Mouse (Mus musculus) kidney, embryonic 16.5 days (tissue): ENCODE data around the gene Tshz2. TPM values are rescaled to one million over a fixed set of nuclear protein-coding genes. Genes with fewer than 3 reads are reported as not detected.
"Not testable (repeated sequence)": the region's sequence is repeated elsewhere in the genome, so short reads cannot be mapped to it uniquely, and the experiment has no call there.

Experiments
- ATAC-seq: fragments of 200-750 bp; cut with Nextera tagmentation; 2 replicates; pipeline ENCODE4 v1.8.0; 2017; ENCODE audit warnings: moderate TSS enrichment; ENCODE audit not compliant: low FRiP score, low TSS enrichment
- H3K27ac ChIP-seq: fragments of 300-500 bp; sonication (generic); 2 replicates; pipeline ENCODE4 v1.5.1; 2014; ENCODE audit warnings: low read length
- H3K27me3 ChIP-seq: fragments of 300-500 bp; sonication (generic); 2 replicates; pipeline ENCODE4 v1.6.1; 2014; ENCODE audit warnings: low read length, control low read depth, mixed read lengths; ENCODE audit not compliant: insufficient read depth
- H3K36me3 ChIP-seq: fragments of 300-500 bp; sonication (generic); 2 replicates; pipeline ENCODE4 v1.6.1; 2014; ENCODE audit warnings: low read length, control low read depth, mixed read lengths; ENCODE audit not compliant: insufficient read depth
- H3K4me1 ChIP-seq: fragments of 300-500 bp; sonication (generic); 2 replicates; pipeline ENCODE4 v1.6.1; 2014; ENCODE audit warnings: low read length, control low read depth, mixed read lengths; ENCODE audit not compliant: insufficient read depth
- H3K4me2 ChIP-seq: fragments of 300-500 bp; sonication (generic); replicated peaks from 2 replicates; pipeline ENCODE4 v1.6.1; 2014; ENCODE audit warnings: low read depth, low read length
- H3K4me3 ChIP-seq: fragments of 300-500 bp; sonication (generic); 2 replicates; pipeline ENCODE4 v1.5.1; 2014; ENCODE audit warnings: mild to moderate bottlenecking, low read length
- H3K9ac ChIP-seq: fragments of 300-500 bp; sonication (generic); replicated peaks from 2 replicates; pipeline ENCODE4 v1.6.1; 2014; ENCODE audit warnings: low read length
- H3K9me3 ChIP-seq: fragments of 300-500 bp; sonication (generic); 2 replicates; pipeline ENCODE4 v1.6.1; 2016; ENCODE audit warnings: low read length, control low read depth
- WGBS: fragments of 180-500 bp; shearing (Covaris S2); extraction: QIAGEN DNeasy Blood & Tissue Kit; methylation state at CpG from one replicate; pipeline ENCODE4 v1.1.7; 2014; 5-methylcytosine and 5-hydroxymethylcytosine counted together
- polyA plus RNA-seq: library from polyadenylated mRNA; unstranded; fragments of >200 nt; fragmentation: Nextera tagmentation; extraction: Ambion mirVana; gene quantifications from 2 replicates; pipeline ENCODE4 v1.2.1, GENCODE M21; 2015

The Tshz2 gene
- 11.5 and 15.2 TPM in 2 replicates for polyA plus RNA-seq

DNA sequence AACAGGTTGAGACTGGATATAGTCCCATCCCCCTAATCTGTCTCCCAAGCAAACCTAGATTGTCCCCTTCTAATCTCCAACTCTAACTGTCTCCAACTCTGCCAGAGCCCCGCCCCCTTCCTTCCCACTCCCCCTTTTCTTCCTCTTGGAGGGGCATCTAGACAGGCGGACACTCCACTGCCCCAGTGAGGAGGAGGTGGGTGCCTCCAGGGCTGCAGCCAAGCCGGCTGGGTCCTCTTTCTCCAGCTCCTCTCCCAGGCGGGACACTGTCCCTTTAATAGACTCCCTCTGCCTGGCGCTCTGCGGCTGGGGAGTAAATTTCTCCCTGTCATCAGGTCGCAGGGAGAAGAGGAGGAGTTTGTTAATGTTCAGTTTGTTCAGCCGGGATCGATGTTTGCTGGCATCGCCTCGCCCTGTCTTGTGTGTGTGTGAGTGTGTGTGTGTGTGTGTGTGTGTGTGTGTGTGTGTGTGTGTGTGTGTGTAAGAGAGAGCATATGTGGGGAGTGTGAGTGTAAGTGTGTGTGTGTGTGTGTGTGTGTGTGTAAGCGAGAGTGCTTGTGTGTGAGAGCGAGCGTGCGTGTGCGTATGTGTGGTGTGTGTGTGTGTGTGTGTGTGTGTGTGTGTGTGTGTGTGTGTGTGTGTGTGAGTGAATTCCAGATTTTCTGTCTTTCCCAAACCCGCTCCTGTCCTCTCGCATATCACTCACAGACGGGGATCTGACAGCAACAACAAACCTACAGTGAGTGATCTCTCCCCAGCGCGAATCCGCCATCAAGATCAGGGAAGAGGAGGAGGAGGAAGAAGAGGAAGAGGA lies at the start of gene Tshz2:
Gene Tshz2 (plus strand): TSS at position 676 of the 814 bp plus-strand sequence.
- Histone ChIP-seq H3K4me1 (peaks cover 34% of the 10 kb centered on the region), H3K27me3 (no peaks in the 10 kb centered on the region), H3K4me3 (peak within 1 kb of the TSS; percentile 87), H3K27ac (peak within 1 kb of the TSS; percentile 96), H3K4me2 (peak within 1 kb of the TSS; percentile 83), H3K9ac (peak within 1 kb of the TSS; percentile 97), H3K9me3 (no peaks in the 10 kb centered on the region), H3K36me3 (no peaks in the 10 kb centered on the region)
- ATAC-seq: peak; percentile 89
- WGBS: 0% methylated on average over 22 of the region's 22 CpGs

GRCm38 (mm10) chr2:169583476-169583875 lies 49.3 kb upstream of the Tshz2 start:
- Histone ChIP-seq H3K4me3 (no peak overlapping the region), H3K27ac (no peak overlapping the region), H3K9me3 (no peaks in the 10 kb centered on the region), H3K36me3 (no peaks in the 10 kb centered on the region), H3K4me2 (no peak overlapping the region), H3K4me1 (peaks cover 11% of the 10 kb centered on the region; the same call in 1 of the 2 replicates), H3K9ac (no peak overlapping the region), H3K27me3 (no peaks in the 10 kb centered on the region)
- WGBS: 79% methylated on average over 3 of the region's 3 CpGs
- ATAC-seq: no peak

DNA sequence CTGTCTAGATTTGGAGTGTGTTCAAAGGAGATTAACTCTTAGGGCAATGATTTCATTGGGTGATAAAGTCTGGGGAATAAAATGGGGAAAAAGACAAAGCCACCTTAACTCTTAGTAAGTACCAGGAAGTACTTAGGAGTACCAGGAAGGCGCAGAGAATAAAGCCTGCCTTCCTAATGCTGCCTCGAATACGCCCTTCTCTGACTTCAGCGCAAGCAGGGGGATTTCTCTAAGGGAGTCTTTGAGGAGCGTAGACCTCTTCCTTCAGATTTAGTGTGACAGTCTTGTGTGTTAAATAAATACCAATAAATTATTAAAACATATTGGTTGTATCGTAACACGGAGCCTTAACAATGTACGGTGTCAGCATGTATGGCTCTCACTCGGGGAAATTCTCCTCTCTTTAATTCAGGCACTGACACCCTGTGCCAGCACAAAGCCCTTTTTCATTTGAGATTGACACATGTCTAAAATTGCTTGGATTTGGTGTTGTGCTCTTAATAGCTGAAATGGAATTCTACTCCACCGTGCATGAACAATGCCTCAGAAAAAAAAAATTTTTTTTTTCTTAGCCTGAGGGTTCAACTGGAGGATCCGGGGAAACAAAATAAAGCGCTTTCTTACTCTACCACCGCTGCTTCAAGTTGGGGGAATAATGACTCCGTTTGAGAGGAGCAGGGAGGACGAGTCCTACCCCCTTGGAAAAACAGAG lies 47.9 kb upstream of the Tshz2 start:
- Histone ChIP-seq H3K36me3 (no peaks in the 10 kb centered on the region), H3K27me3 (no peaks in the 10 kb centered on the region), H3K9ac (no peak overlapping the region), H3K4me3 (peak overlapping the region; percentile 10; the same call in 1 of the 2 replicates), H3K9me3 (no peaks in the 10 kb centered on the region), H3K4me2 (peak overlapping the region; percentile 49), H3K27ac (no peak overlapping the region; the same call in 1 of the 2 replicates), H3K4me1 (peaks cover 11% of the 10 kb centered on the region; the same call in 1 of the 2 replicates)
- WGBS: 26% methylated on average over 15 of the region's 15 CpGs
- 0 out of 2 replicates have a peak, but pooled peaks have one; percentile 49 for ATAC-seq

DNA sequence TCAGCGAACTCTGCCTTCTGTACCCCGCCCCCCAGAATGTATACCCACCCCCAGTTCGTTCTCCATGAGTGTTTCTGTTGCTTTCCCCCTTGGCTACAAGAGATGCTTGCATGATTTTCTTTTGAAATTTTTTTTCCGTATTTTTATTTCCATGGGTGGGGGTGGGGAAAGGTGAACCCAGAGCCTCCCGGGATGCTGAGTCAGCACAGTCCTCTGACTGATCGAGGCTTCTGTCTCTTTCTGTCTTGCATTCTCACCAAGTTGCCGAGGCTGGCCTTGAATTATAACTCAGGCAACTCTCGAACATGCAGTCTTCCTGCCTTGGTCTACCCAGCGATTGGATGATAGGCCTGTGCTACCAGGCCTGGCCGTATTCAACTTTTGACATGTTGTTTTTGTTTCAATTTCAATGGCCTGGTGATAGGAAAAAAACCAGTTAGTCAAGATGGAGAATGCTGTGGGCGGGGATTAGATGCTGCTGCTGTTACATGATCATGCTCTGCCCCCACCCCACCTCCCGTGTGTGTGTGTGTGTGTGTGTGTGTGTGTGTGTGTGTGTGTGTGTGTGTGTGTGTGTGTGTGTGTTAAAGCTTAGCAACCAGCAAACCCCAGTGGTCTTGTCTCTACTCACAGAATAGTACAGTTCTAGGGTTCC lies 47.1 kb upstream of the Tshz2 start:
- Histone ChIP-seq H3K9ac (no peak overlapping the region), H3K27me3 (no peaks in the 10 kb centered on the region), H3K4me2 (peak overlapping the region; percentile 49), H3K4me3 (peak overlapping the region; percentile 10; the same call in 1 of the 2 replicates), H3K27ac (no peak overlapping the region; the same call in 1 of the 2 replicates), H3K36me3 (no peaks in the 10 kb centered on the region), H3K4me1 (peaks cover 11% of the 10 kb centered on the region; the same call in 1 of the 2 replicates), H3K9me3 (no peaks in the 10 kb centered on the region)
- 40% methylated on average over 12 of the region's 12 CpGs for WGBS
- ATAC-seq: no peak

DNA sequence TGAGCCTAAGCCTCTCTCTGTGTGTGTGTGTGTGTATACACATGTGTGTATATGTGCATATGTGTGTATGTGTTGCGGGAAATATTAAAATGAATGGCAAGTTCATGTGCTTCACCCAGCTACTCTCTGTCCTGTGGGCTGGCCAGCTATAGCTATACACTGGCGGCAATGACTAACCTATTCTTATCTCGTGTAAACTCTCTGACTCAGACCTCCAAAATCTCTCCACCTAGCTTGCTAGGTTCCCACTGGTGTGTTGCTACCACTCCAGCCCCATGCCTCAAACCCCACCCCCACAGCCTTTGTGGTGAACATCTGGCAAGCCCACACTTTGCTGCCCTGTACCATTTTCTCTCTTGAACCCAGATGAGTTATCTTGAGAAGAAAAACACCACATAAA lies 46.1 kb upstream of the Tshz2 start:
- no peak overlapping the region for H3K27ac ChIP-seq
- H3K9ac ChIP-seq: no peak overlapping the region
- ATAC-seq: no peak
- peaks cover 11% of the 10 kb centered on the region; the same call in 1 of the 2 replicates for H3K4me1 ChIP-seq
- no peaks in the 10 kb centered on the region for H3K9me3 ChIP-seq
- H3K27me3 ChIP-seq: no peaks in the 10 kb centered on the region
- no peaks in the 10 kb centered on the region for H3K36me3 ChIP-seq
- no peak overlapping the region for H3K4me3 ChIP-seq
- WGBS: 86% methylated on average over 3 of the region's 3 CpGs
- H3K4me2 ChIP-seq: no peak overlapping the region

DNA sequence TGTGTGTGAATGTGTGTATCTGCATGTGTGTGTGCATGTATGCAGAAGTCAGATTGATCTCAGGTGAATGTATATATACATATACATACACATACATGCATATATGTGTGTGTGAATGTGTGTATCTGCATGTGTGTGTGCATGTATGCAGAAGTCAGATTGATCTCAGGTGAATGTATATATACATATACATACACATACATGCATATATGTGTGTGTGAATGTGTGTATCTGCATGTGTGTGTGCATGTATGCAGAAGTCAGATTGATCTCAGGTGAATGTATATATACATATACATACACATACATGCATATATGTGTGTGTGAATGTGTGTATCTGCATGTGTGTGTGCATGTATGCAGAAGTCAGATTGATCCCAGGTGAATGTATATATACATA lies 45.2 kb upstream of the Tshz2 start, which contains the start of gene Gm11011:
Gene Gm11011 (minus strand): TSS at position 101 of the 400 bp plus-strand sequence.
- not testable (repeated sequence) for H3K9me3 ChIP-seq, ATAC-seq, H3K27me3 ChIP-seq, H3K27ac ChIP-seq, H3K4me3 ChIP-seq, H3K9ac ChIP-seq, H3K4me2 ChIP-seq, H3K36me3 ChIP-seq
- peaks cover 11% of the 10 kb centered on the region; the same call in 1 of the 2 replicates for H3K4me1 ChIP-seq

DNA sequence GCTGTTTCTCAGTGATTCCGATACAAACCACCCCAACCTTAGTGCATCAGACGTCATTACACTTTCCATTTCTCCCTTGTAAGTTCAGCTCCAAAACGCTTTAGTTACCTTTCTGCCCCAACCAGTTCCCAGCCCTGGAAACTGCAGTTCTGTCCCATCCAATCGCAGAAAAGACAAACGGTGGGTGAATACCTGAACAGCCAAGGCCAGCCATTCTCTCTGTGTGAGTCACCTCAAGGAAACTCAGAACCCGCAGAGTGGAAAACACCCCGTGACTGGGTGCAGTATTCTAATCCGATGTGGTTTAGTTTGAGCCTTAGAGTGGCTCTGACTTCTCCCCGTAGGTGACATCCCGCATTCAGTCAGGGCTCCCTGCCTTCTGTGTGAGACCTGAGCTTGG lies 43.1 kb upstream of the Tshz2 start:
- H3K27me3 ChIP-seq: no peaks in the 10 kb centered on the region
- no peak overlapping the region for H3K4me3 ChIP-seq
- WGBS: 86% methylated on average over 10 of the region's 10 CpGs
- H3K9ac ChIP-seq: no peak overlapping the region
- no peak for ATAC-seq
- H3K36me3 ChIP-seq: no peaks in the 10 kb centered on the region
- no peak overlapping the region for H3K4me2 ChIP-seq
- H3K4me1 ChIP-seq: peaks cover 8% of the 10 kb centered on the region; the same call in 1 of the 2 replicates
- H3K9me3 ChIP-seq: no peaks in the 10 kb centered on the region
- H3K27ac ChIP-seq: no peak overlapping the region

- H3K27ac ChIP-seq: no peak overlapping the region
- H3K4me1 ChIP-seq: peaks cover 1% of the 10 kb centered on the region; the same call in 1 of the 2 replicates
Measured at GRCm38 (mm10) chr2:169590412-169590811, 42.4 kb upstream of the Tshz2 start.

DNA sequence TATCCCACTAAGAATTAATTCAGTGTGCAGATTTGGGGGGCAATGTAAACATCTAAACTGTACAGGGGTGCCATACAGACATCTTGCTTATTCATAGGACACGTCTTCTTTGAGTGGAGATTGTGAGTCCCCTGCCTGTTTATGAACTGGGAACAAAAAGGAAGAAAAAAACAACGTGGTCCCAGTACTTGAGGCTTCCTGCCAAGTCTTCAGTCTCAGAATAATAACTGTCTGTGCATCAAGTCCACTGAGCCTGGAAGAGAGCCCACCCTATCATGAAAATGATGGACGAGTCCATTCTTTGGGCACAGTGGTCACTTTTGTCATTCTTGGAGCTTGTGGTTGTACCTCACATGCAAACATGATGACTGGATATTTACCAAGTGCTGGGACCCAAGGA lies 39.1 kb upstream of the Tshz2 start:
- Histone ChIP-seq H3K4me2 (no peak overlapping the region), H3K27ac (no peak overlapping the region), H3K36me3 (no peaks in the 10 kb centered on the region), H3K27me3 (no peaks in the 10 kb centered on the region), H3K9ac (no peak overlapping the region), H3K9me3 (no peaks in the 10 kb centered on the region), H3K4me1 (no peaks in the 10 kb centered on the region), H3K4me3 (no peak overlapping the region)
- 69% methylated on average over 3 of the region's 3 CpGs for WGBS
- no peak for ATAC-seq

More at GRCm38 (mm10) chr2:169590412-169590811, 42.4 kb upstream of the Tshz2 start:
- no peaks in the 10 kb centered on the region for H3K27me3 ChIP-seq
- H3K9me3 ChIP-seq: no peaks in the 10 kb centered on the region
- no peaks in the 10 kb centered on the region for H3K36me3 ChIP-seq
- 67% methylated on average over 8 of the region's 8 CpGs for WGBS
- no peak for ATAC-seq
- no peak overlapping the region for H3K4me2 ChIP-seq
- H3K9ac ChIP-seq: no peak overlapping the region
- no peak overlapping the region for H3K4me3 ChIP-seq
